Mouse (Mus musculus) midbrain, embryonic 12.5 days (tissue): ENCODE data around the gene Olfr1371. TPM values are rescaled to one million over a fixed set of nuclear protein-coding genes. Genes with fewer than 3 reads are reported as not detected.

Experiments
- ATAC-seq: fragments of 200-750 bp; cut with Nextera tagmentation; 2 replicates; pipeline ENCODE4 v1.8.0; 2017; ENCODE audit warnings: low read depth, moderate TSS enrichment, moderate library complexity; ENCODE audit not compliant: low FRiP score
- H3K27ac ChIP-seq: fragments of 300-500 bp; sonication (generic); replicated peaks from 2 replicates; pipeline ENCODE4 v1.5.1; 2016; ENCODE audit warnings: mild to moderate bottlenecking
- H3K27me3 ChIP-seq: fragments of 300-500 bp; sonication (generic); 2 replicates; pipeline ENCODE4 v1.6.1; 2016; ENCODE audit warnings: mild to moderate bottlenecking
- H3K36me3 ChIP-seq: fragments of 300-500 bp; sonication (generic); 2 replicates; pipeline ENCODE4 v1.6.1; 2016
- H3K4me1 ChIP-seq: fragments of 300-500 bp; sonication (generic); 2 replicates; pipeline ENCODE4 v1.6.1; 2016
- H3K4me2 ChIP-seq: fragments of 300-500 bp; sonication (generic); replicated peaks from 2 replicates; pipeline ENCODE4 v1.6.1; 2016; ENCODE audit warnings: mild to moderate bottlenecking, moderate library complexity
- H3K4me3 ChIP-seq: fragments of 300-500 bp; sonication (generic); 2 replicates; pipeline ENCODE4 v1.5.1; 2016; ENCODE audit warnings: mild to moderate bottlenecking
- H3K9ac ChIP-seq: fragments of 300-500 bp; sonication (generic); replicated peaks from 2 replicates; pipeline ENCODE4 v1.6.1; 2016; ENCODE audit warnings: mild to moderate bottlenecking, moderate library complexity
- H3K9me3 ChIP-seq: fragments of 300-500 bp; sonication (generic); 2 replicates; pipeline ENCODE4 v1.6.1; 2016; ENCODE audit warnings: mild to moderate bottlenecking
- WGBS: fragments of 180-500 bp; shearing (Covaris S2); methylation state at CpG from one replicate; pipeline ENCODE4 v1.1.7; 2016; 5-methylcytosine and 5-hydroxymethylcytosine counted together
- polyA plus RNA-seq: library from polyadenylated mRNA; unstranded; fragments of >200 nt; fragmentation: Nextera tagmentation; extraction: Ambion mirVana; gene quantifications from 2 replicates; pipeline ENCODE4 v1.2.1, GENCODE M21; 2016

Olfr1371 gene
- polyA plus RNA-seq: not detected in 2 replicates

DNA sequence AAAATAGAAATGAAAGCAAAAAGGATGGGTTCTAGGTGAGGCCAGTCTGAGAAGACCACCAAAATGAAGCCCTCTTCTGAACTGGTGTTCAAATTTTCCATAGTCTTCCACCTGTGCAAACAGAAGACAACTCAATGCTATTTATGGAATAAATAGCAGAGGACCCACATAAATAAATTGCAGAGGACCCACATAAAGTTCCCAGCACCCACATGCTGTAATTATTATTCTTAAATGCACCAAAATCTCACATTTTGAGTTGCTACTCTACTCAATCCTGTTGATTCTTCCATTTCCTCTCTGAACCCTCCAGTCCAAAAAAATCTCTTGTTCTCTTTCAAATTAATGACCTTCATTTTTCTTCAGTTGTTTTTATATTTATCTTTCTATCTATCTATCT, at the start of gene Olfr1371:
Gene Olfr1371, minus strand, starts transcription at position 101 of the 400 bp plus-strand sequence.
- Histone ChIP-seq H3K4me2 (no peak within 1 kb of the TSS), H3K4me3 (no peak within 1 kb of the TSS), H3K4me1 (no peaks in the 10 kb centered on the region), H3K36me3 (no peaks in the 10 kb centered on the region), H3K9ac (no peak within 1 kb of the TSS), H3K9me3 (no peaks in the 10 kb centered on the region), H3K27ac (no peak within 1 kb of the TSS), H3K27me3 (no peaks in the 10 kb centered on the region)
- no peak for ATAC-seq

- ATAC-seq: no peak
These were observed 48.6 kb upstream of the Olfr1371 start for GRCm38 (mm10) chr11:52262338-52262737.

DNA sequence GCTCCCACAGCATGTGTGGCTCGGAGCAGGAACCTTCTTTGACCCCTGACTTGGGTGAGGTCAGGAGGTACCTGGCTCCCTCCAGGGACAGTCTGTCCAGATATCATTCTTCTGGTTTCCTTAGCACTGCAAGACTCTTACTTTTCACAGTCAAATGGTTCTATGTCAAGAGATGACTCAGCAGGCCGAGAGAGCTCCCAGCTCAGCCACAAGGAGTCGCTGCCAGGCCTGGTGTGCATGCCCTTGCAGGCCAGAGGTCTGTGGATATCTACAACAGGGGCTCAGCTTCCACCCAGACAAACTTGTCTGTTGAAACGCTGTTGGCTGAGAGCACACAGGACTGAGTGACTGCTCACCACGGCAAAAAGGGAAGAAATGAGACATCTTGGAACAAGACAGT, 48.1 kb upstream of the Olfr1371 start:
- WGBS: 63% methylated on average over 5 of the region's 5 CpGs

More at GRCm38 (mm10) chr11:52262338-52262737, 48.6 kb upstream of the Olfr1371 start:
- Histone ChIP-seq H3K27me3 (no peaks in the 10 kb centered on the region), H3K4me3 (no peak overlapping the region), H3K9me3 (no peaks in the 10 kb centered on the region), H3K9ac (no peak overlapping the region), H3K4me2 (no peak overlapping the region), H3K36me3 (0 out of 2 replicates have a peak, but pooled peaks cover 7% of the 10 kb centered on the region), H3K4me1 (no peaks in the 10 kb centered on the region), H3K27ac (no peak overlapping the region)
- 90% methylated on average over 11 of the region's 11 CpGs for WGBS

GRCm38 (mm10) chr11:52260878-52261277, 47.1 kb upstream of the Olfr1371 start:
- no peaks in the 10 kb centered on the region for H3K4me1 ChIP-seq
- H3K36me3 ChIP-seq: 0 out of 2 replicates have a peak, but pooled peaks cover 11% of the 10 kb centered on the region
- no peak overlapping the region for H3K27ac ChIP-seq
- no peak overlapping the region for H3K4me2 ChIP-seq
- no peak for ATAC-seq
- no peak overlapping the region for H3K9ac ChIP-seq
- H3K4me3 ChIP-seq: no peak overlapping the region
- WGBS: 55% methylated on average over 4 of the region's 4 CpGs
- no peaks in the 10 kb centered on the region for H3K9me3 ChIP-seq
- no peaks in the 10 kb centered on the region for H3K27me3 ChIP-seq

More for the DNA sequence above, 48.1 kb upstream of the Olfr1371 start:
- no peaks in the 10 kb centered on the region for H3K9me3 ChIP-seq
- no peak overlapping the region for H3K4me3 ChIP-seq
- no peak overlapping the region for H3K27ac ChIP-seq
- no peaks in the 10 kb centered on the region for H3K27me3 ChIP-seq
- H3K4me2 ChIP-seq: no peak overlapping the region
- H3K36me3 ChIP-seq: 0 out of 2 replicates have a peak, but pooled peaks cover 7% of the 10 kb centered on the region
- H3K9ac ChIP-seq: no peak overlapping the region
- no peaks in the 10 kb centered on the region for H3K4me1 ChIP-seq
- ATAC-seq: no peak

- no peak overlapping the region for H3K4me2 ChIP-seq
- no peak overlapping the region for H3K9ac ChIP-seq
- no peak for ATAC-seq
- no peaks in the 10 kb centered on the region for H3K9me3 ChIP-seq
- H3K36me3 ChIP-seq: 0 out of 2 replicates have a peak, but pooled peaks cover 11% of the 10 kb centered on the region
- H3K27me3 ChIP-seq: no peaks in the 10 kb centered on the region
- no peak overlapping the region for H3K4me3 ChIP-seq
- H3K27ac ChIP-seq: no peak overlapping the region
- 69% methylated on average over 5 of the region's 5 CpGs for WGBS
- no peaks in the 10 kb centered on the region for H3K4me1 ChIP-seq
These were observed 44.9 kb upstream of the Olfr1371 start for GRCm38 (mm10) chr11:52258711-52259110.

- Histone ChIP-seq H3K27ac (no peak overlapping the region), H3K27me3 (no peaks in the 10 kb centered on the region), H3K4me3 (no peak overlapping the region), H3K9me3 (no peaks in the 10 kb centered on the region), H3K4me2 (no peak overlapping the region), H3K4me1 (no peaks in the 10 kb centered on the region), H3K9ac (no peak overlapping the region), H3K36me3 (0 out of 2 replicates have a peak, but pooled peaks cover 8% of the 10 kb centered on the region)
- no peak for ATAC-seq
- WGBS: 91% methylated on average over 3 of the region's 3 CpGs
These were observed 43.6 kb upstream of the Olfr1371 start for GRCm38 (mm10) chr11:52257376-52257775.

GRCm38 (mm10) chr11:52255077-52255476, 41.3 kb upstream of the Olfr1371 start:
- 0 out of 2 replicates have a peak, but pooled peaks cover 7% of the 10 kb centered on the region for H3K36me3 ChIP-seq
- H3K4me3 ChIP-seq: no peak overlapping the region
- 87% methylated on average over 8 of the region's 8 CpGs for WGBS
- H3K27ac ChIP-seq: no peak overlapping the region
- H3K9ac ChIP-seq: no peak overlapping the region
- H3K4me1 ChIP-seq: no peaks in the 10 kb centered on the region
- no peaks in the 10 kb centered on the region for H3K9me3 ChIP-seq
- no peak for ATAC-seq
- H3K27me3 ChIP-seq: no peaks in the 10 kb centered on the region
- no peak overlapping the region for H3K4me2 ChIP-seq

DNA sequence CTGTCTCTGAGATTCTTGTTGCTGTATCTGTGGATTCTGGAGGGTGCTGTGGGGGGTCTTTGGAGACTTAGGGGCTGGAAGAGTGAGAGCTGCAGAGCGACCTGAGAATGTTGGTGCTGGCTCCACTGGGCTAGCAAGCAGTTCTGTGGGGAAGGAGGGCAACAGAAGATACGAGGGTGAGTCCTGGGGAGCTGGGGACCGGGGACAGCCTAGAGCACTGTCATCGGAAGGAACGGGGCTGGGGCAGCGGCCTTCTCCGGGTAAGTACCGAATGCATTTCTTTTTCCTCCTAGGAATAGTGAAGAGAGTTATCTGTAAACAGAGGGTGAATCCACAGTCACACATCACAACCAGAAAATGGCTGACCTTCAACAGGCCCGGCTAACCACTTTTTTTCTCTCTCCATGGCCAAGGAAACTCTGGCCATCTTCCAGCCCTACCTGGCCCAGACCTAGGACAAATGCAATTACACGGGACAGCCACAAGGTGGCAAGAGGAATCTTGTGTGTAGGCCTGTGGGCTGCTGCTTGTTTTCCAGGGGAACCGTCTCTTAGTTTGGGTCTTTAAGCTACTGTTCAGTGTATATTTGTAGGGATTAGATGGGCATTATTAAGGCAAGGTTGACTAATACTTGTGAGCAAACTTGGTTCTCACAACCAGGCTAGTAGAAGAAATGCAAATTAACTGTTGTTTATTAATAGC, 40.0 kb upstream of the Olfr1371 start:
- H3K36me3 ChIP-seq: peaks cover 7% of the 10 kb centered on the region; the same call in 1 of the 2 replicates
- H3K4me2 ChIP-seq: no peak overlapping the region
- H3K27ac ChIP-seq: no peak overlapping the region
- WGBS: 69% methylated on average over 11 of the region's 11 CpGs
- H3K4me1 ChIP-seq: no peaks in the 10 kb centered on the region
- H3K27me3 ChIP-seq: no peaks in the 10 kb centered on the region
- no peak overlapping the region for H3K4me3 ChIP-seq
- no peaks in the 10 kb centered on the region for H3K9me3 ChIP-seq
- H3K9ac ChIP-seq: no peak overlapping the region
- ATAC-seq: no peak

GRCm38 (mm10) chr11:52252692-52253091, 38.9 kb upstream of the Olfr1371 start:
- H3K4me3 ChIP-seq: no peak overlapping the region
- H3K27ac ChIP-seq: no peak overlapping the region
- WGBS: 85% methylated on average over 1 of the region's 1 CpGs
- no peak overlapping the region for H3K4me2 ChIP-seq
- peaks cover 13% of the 10 kb centered on the region for H3K36me3 ChIP-seq
- no peaks in the 10 kb centered on the region for H3K4me1 ChIP-seq
- no peaks in the 10 kb centered on the region for H3K9me3 ChIP-seq
- no peaks in the 10 kb centered on the region for H3K27me3 ChIP-seq
- no peak for ATAC-seq
- H3K9ac ChIP-seq: no peak overlapping the region

DNA sequence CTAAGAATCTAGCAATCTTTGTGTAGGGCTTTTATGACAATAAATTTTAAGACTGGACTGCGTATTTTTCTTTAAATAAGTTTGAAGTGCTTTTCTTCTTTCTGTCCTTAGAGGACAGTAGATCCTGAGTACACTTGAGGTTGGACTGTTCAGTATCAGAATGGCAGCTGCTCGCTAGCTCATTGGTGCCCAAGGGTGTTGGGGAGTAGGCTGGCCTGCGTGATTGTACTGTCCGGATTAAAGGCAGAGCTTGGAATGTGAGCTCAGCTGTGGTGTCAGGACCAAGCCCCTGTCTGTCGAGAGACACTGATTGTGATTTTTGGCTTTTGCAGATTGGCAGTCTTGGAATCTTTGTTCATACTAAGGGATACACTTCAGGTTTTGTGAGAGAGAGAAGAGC, 38.0 kb upstream of the Olfr1371 start:
- Histone ChIP-seq H3K36me3 (peaks cover 18% of the 10 kb centered on the region), H3K9ac (no peak overlapping the region), H3K9me3 (no peaks in the 10 kb centered on the region), H3K4me2 (no peak overlapping the region), H3K27me3 (no peaks in the 10 kb centered on the region), H3K4me3 (no peak overlapping the region), H3K27ac (no peak overlapping the region), H3K4me1 (no peaks in the 10 kb centered on the region)
- no peak for ATAC-seq
- 73% methylated on average over 5 of the region's 5 CpGs for WGBS

DNA sequence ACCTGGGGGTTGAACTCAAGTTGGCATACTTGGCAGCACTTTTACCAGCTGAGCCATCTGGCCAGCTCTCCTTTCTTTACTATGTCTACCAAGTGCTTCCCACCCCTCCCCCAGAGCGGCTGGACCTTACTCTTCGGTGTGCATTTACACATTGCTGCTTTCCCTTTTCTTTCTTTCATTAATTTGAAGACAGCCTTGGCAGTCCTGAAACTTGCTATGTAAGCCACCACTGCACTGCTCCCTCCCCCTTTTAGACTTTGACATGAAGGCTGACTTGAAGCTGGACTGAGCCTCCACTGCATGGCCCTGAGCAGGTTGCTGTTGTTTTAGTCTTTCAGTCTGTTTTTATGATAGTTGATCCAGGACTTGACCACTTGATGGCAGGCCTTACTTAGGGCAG, 35.7 kb upstream of the Olfr1371 start:
- no peak overlapping the region for H3K4me3 ChIP-seq
- no peak overlapping the region for H3K27ac ChIP-seq
- H3K4me1 ChIP-seq: no peaks in the 10 kb centered on the region
- 95% methylated on average over 2 of the region's 2 CpGs for WGBS
- no peak overlapping the region for H3K4me2 ChIP-seq
- peaks cover 33% of the 10 kb centered on the region for H3K36me3 ChIP-seq
- no peak overlapping the region for H3K9ac ChIP-seq
- H3K9me3 ChIP-seq: no peaks in the 10 kb centered on the region
- H3K27me3 ChIP-seq: no peaks in the 10 kb centered on the region
- no peak for ATAC-seq

DNA sequence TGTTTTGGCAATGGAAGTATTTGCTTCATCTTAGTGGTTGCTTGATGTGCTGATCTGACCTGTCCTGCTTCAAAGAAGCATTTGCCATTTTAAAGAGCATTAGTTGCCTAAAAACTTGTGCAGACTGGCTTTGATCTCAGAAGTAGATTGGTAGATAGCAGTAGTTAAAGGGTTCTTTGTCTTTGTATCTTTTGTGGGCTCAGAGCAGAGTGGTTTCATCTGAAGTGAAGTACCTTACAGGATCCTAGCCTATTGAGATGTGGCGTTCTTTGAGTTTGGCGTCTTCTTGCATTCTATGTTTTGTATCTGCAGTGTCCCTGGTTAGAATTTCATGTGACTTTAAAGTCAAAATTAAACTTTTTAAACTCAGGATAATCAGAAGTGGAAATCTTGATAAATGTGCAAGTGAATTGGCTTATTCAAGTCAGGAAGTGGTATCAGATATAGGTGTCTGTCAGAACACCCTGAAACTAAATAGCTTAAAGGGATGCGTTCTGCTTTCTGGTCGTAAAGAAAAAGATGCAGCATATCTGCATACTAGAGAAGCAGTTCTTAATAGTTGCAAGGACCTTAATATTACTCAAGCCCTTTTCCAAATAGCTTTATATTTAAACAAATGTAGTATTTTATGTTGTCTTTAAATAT, 27.2 kb upstream of the Olfr1371 start:
- Histone ChIP-seq H3K9ac (no peak overlapping the region), H3K4me2 (no peak overlapping the region), H3K27ac (no peak overlapping the region), H3K4me3 (no peak overlapping the region), H3K4me1 (no peaks in the 10 kb centered on the region), H3K9me3 (no peaks in the 10 kb centered on the region), H3K36me3 (peaks cover 51% of the 10 kb centered on the region), H3K27me3 (no peaks in the 10 kb centered on the region)
- no peak for ATAC-seq
- WGBS: 92% methylated on average over 4 of the region's 4 CpGs
